Mouse (Mus musculus) NIH3T3 (cell line): ENCODE measurements at regions not wholly inside any gene's neighbourhood (a gene's known extent, or its start where the extent isn't known, plus 50 kb on each side); places are given as distances from the start of the nearest gene placed in this dataset.

Experiments
- DNase-seq: peaks from one replicate; pipeline ENCODE4 v3.0.0-alpha.2; 2012; ENCODE audit warnings: low read depth

- no peak for DNase-seq
Measured at GRCm38 (mm10) chr2:21044007-21044406, 75.3 kb upstream of the Arhgap21 start.

GRCm38 (mm10) chr2:21043302-21043701 lies 74.6 kb upstream of the Arhgap21 start:
- peak; percentile 68 for DNase-seq

GRCm38 (mm10) chr2:21037607-21038006 lies 68.9 kb upstream of the Arhgap21 start:
- DNase-seq: peak; percentile 38

- DNase-seq: peak; percentile 93
Measured at GRCm38 (mm10) chr2:21037181-21037580, 68.5 kb upstream of the Arhgap21 start.

GRCm38 (mm10) chr2:21035884-21036648 lies 67.4 kb upstream of the Arhgap21 start:
- DNase-seq: no peak

GRCm38 (mm10) chr2:21034651-21035050 lies 66.0 kb upstream of the Arhgap21 start:
- DNase-seq: peak; percentile 42

- no peak for DNase-seq
Measured at GRCm38 (mm10) chr2:21030650-21031049, 62.0 kb upstream of the Arhgap21 start.

- no peak for DNase-seq
Measured at GRCm38 (mm10) chr2:21029391-21030010, 60.8 kb upstream of the Arhgap21 start.

GRCm38 (mm10) chr2:21028605-21029004 lies 59.9 kb upstream of the Arhgap21 start:
- DNase-seq: peak; percentile 47

GRCm38 (mm10) chr2:21018535-21018934 lies 49.9 kb upstream of the Arhgap21 start:
- no peak for DNase-seq
